Mouse (Mus musculus): ENCODE data around the gene Hk2. TPM values are rescaled to one million over a fixed set of nuclear protein-coding genes. Genes with fewer than 3 reads are reported as not detected.

Gene Hk2
- 31.5 and 60.1 TPM in 2 replicates for polyA plus RNA-seq (2012; rRNA removed)

DNA sequence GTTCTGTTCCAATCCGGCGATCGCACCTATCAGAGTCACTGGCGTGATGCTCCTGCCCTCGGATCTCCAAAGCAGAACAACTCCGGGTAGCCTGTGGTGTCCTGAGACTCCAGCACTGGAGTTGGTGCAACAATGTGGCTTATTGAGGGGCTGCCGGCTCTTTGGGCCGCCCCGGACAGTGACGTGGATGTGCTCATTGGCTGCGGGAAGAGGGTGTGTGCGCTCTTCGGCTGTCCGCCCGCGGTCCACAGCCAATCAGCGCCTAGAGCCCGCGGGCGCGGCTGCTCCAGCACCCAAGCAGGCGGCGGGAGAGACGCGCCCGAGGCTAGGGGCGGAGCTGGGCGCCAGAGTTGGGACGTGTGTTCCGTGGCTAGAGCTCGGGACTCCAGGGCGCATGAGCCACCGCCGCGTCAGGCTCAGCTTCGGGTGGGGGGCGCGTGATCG, at the start of gene Hk2:
Gene Hk2, minus strand, starts transcription at position 134 of the 444 bp plus-strand sequence.
- no peak for DNase-seq (ENCODE audit: low read depth)

DNA sequence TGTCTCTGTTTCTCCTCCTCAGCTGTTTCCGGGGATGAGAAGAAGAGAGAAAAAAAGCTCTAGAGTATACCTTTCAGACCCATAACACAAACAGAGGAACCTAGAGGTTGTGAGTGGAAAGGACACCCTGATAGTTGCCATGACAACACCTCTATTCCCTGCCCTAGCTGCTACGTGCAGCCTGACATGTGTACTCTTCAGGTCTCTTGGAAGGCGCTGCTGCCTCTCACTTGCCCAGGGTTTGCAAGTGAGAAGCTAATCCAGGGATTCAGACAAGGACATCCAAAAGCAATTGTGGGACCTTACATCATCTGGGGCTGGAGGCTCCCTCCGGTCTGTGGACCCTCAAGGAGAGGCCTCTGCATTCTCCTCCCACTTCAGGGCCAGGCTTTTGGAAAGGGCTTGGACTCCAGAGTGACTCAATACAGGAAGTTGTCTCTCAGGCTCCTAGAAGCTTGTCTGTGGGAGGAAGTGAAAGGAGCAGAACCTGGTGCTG, 47.6 kb upstream of the Hk2 start:
- DNase-seq (ENCODE audit: low read depth): no peak

DNA sequence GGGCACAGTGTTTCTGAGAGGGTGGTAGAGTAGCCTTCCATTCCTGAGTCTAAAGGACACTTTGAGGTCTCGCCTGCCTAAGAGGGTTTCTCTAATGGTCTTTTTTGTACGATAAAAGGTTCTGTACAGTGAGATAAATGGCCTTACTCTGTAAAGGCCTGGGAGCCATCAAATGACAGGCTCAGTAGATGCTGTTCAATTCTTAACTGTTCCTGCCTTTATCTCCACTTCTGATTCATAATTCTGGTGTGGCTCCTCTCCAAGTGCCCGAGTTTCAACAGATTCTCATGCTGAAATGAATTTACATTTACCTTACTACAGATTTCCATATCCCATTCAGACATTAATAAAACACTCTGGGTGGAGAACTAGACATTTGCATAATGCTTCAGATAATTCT, 46.5 kb upstream of the Hk2 start:
- no peak for DNase-seq (ENCODE audit: low read depth)

DNA sequence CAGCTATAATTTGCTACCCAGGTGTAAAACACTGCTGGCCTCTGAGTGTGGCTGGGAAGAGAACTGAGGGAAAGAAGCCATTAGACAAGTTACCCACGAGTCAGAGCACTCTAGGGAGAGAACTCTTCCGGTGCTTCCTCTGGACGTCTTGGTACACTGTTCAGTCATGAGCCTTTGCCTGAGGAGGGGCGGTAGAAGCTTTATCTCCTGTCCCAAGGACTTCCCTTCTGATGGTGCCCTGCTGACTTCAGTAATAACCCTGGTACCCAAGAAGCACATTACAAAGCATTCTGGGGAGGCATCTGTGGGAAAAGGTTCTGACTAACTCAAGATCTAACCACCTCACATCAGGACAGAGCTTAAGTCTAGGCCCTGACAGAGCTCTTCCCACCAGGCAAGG, 40.6 kb upstream of the Hk2 start:
- DNase-seq (ENCODE audit: low read depth): no peak

DNA sequence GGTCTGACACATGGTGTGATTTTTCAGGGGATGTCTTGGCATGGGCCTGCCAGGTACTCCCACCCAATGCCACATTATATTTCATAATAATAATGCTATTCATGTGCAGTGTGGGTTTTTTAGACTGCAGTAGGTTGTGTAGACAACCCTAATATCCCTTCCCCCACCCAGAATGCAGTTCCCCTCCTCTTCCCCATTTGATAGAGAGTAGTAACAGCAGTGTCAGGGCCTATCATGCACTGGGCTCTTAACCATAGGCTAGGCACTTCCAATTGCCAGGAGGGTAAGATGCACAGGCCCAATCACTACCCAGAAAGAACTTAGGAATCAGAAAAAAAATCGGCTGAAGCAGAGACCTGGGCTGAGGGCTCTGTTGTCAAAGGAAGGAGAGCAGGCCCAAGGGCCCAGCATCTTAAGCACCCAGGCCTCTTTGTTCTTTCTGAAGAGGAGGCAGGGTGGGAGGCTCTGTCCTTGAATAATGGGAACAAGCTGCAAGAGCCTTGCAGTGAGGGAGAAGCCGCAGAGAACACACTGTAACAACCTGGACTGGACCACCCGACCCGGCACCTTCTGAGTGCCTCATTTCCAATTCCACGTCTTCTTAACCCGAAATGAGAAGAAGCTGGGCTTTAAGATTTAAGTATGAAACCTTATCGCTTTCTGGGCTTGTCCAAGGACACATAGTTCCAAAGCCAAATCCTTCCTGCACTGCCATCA, 33.9 kb upstream of the Hk2 start:
- no peak for DNase-seq (ENCODE audit: low read depth)

DNA sequence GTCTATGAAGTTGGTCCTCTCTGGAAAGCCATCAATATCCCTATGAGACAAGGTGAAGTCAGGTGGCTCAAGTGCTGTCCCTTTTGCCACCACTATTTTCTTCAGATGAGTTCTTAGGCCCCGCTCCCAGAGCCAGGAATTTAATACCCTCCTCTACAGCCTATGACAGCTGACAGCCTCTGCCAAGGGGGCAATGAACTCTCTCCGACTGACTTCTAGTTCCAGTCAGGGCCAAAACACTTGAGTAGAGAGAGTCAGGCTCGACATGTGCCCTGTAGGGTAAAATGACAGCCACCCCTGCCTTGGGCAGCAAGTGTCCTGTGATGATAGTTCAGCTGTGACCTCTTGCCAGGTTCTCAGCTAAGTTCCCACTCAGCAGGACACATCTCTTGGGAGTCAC, 32.7 kb upstream of the Hk2 start:
- DNase-seq (ENCODE audit: low read depth): no peak

DNA sequence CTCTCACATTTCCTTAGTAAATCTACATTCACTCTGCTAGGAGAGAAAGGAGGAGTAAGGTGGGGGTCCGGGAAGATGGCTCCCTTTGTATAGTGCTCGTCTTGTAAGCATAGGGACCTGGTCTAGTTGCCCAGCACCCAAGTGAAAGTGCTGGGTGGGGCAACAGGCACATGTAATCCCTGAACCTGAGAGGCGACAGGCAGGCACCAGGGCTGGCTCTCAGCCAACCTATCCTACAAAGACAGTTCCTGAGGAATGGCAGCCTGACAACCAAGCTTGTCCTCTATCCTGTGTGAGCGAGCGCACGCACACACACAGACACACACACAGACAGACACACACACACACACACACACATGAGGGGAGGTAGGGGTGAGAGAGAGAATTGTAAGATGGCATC, 32.2 kb upstream of the Hk2 start:
- DNase-seq (ENCODE audit: low read depth): no peak

DNA sequence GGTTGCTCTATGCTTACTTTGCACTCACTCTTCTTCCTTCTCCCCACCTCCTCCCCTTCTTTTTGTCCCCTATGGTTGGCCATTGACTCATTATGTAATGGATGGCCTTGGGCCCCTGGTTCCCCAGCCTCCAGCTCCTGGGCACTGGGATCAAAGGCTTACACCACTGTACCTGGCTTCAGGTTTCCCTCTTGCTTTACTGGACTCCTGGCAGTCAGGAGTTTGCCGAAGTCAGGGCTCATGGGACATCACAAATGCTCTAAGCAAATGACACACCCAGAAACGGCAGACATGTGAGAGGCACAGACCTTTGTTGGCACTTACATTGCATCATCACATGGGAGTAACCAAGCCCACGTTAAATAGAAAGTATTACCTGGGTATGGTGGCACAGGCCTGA, 31.6 kb upstream of the Hk2 start:
- no peak for DNase-seq (ENCODE audit: low read depth)

DNA sequence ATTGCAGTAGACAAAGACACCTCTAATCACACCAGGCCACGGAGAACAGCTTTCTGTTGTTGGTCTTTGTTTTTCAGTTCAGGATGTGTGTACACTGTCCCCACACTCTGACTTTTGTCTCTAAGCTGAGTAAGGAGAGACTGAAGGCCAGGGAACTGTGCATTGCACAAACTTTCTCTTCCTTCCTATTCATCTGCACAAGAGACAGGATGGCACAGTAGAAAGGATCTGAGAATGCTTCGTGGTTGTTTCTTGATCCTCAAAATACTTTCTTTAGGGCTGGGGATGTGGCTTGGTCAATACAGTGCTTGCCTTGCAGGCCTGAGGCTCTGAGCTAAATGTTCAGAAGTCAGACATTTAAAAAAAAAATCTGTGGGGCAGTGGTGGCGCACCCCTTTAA, 30.7 kb upstream of the Hk2 start:
- no peak for DNase-seq (ENCODE audit: low read depth)

DNA sequence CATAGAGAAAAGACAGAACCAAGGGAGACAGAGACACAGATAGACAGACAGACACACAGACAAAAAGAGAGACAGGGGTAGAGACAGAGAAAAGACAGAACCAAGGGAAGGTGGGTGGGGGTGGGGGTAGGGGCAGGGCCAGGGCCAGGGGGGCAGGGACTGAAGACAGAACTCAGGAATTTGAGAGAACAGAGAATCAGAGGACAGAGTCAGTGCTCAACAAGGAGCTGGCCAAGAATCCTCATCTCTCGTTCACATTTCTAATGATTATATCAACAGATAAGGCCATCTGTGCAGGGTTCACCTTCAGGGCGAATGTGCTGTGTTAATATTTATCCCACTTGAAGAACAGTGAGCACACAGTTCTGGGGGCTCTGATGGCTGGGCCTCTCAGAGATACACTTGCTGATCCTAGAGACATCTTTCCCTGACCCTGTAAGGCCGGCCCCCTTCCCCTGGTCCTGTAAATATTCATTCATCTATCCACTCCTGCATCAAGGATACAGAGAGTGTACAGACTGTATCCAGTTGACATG, 24.0 kb upstream of the Hk2 start:
- DNase-seq (ENCODE audit: low read depth): no peak

DNA sequence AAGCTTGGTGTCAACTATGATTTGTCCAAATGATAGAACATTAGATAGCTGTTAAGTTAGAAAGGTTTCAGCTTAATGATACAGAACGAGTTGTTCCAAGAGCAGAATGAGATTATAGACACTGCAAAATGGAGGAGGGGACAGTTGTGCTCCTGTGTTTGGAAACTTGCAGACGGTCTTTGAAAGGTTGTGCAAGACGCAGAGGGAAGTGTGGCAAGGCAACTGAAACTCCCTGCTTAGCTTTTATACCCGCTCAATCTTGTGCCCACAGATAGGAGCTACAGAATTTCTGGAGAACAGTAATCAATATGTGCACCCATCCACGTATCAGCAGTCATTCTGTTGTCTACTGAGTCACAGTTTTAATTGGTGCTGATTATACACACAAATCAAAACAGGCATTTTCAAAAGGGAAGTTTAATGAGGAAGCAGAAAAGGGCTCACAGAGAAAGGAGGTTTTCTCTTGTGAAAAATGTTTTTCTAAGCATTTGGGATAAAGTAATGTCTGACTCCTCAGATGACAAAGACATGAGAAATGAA, 23.1 kb upstream of the Hk2 start:
- DNase-seq (ENCODE audit: low read depth): no peak

DNA sequence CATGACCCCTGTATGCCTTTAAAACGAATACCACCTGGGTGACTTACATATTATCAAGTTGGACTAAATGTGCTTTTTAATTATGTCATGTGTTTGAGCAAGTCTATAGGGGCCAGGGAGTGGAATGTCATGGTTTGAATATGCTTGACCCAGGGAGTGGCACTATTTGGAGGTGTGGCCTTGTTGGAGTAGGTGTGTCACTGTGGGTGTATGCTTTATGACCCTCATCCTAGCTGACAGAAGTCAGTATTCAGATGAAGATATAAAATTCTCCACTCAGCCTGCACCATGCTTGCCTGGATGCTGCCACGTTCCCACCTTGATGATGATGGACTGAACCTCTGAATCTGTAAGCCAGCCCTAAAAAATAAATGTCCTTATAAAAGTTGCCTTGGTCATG, 16.6 kb upstream of the Hk2 start:
- DNase-seq (ENCODE audit: low read depth): no peak

DNA sequence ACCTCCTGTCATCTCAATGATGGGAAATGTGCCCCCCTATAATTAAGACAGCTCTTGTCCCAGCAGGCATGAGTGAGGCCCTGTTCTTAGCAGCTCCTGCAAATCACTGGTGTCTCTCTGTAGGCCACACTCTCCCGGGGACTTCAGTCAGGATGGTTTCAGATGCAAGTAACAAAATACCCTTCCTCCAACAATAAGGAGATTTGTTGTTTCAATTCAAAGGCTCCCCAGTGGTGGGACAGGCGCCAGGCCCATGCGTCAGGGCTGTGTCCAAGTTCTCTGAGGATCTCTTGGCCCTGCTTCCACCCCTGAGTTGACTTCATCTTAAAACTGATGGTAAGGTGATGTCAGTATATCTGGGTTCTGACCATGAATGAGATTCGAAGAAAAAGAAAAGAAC, 9.7 kb upstream of the Hk2 start:
- no peak for DNase-seq (ENCODE audit: low read depth)

DNA sequence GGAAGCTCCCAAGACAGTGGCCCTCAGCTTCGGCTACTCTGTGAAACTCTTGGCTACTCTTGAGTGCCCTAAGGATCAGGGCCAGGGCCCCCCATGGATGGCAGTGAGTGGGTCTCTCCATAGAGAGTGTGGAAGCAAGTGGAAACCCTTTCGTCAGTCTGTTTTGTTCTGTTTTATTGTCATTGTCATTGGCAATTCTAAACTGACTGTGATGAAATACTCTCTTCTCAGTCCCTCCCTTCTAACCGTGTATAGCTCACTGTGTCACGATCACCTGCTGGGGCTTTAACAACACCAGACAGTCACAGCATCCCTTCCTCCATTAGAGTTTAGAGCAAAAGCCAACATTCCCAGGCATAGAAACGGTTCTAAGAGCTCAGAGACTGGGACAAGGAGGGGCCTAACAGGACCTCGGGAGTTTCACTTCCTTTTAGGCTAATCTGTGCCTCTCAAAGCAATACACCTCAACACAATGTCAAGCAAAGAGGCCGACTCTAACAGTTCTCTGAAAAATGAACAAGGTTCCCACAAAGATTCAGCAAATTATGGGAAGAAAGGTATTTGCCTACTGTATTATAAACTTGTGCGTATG, 6.6 kb upstream of the Hk2 start:
- DNase-seq (ENCODE audit: low read depth): no peak

DNA sequence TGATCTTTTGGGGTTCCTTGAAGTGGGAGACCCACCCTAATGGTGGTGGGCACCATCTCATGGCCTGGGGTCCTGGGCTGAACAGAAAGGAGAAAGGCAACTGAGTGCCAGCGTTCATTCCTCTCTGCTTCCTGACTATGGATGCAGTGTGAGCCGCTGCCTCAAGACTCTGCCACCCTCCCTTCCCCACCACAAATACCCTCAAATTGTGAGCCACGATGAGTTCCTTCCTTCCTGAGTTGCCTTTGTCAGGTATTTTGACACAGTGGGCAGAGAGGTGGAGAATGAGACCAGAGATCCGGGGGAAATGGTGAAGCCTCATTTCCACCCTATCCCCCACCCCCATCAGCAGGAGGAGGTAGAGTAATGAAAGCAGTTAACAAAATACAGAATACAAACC, 6.1 kb upstream of the Hk2 start:
- no peak for DNase-seq (ENCODE audit: low read depth)

DNA sequence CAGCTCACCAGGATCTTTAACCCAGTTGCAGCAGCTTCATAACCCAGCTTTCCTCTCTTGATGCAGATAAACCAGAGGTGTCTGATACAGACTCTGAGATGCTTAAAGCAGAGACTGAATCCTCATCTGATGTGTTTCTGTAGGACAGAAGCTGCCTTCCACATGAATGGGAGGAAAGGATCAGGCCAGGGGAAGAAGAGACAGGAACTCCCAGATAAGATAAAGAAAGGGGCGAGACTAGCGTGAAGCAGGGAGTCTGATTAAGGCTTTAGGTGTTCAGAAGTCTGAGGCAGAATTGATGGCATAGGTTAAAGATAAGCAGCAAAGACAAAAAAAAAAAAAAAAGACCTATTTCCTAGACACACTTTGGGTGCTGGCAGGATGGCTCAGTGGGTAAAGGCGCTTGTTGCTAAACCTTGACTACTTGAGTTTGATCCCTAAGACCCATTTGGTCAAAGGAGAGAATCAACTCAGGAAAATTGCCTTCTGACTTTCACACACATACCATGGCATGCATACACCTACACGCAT, 2.9 kb upstream of the Hk2 start:
- DNase-seq (ENCODE audit: low read depth): no peak

DNA sequence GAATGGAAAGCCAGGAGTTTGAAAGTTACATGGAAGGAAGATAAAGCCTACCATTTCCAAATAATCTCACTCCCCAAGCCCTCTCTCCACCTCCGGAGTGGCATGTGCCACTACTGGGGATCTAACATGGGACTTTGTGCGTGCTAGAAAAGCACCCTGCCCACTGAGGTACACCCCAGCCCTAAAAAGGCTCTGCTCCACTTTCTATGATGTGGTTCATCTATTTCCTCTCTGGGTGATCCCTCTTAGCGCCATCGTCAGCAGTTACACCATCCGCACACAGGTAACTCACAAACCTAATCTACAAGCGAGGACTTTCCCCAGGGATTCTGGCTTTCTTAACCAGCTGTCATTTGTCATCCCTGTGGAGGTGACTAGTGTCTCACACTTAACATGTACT, 1.1 kb upstream of the Hk2 start:
- DNase-seq (ENCODE audit: low read depth): no peak

DNA sequence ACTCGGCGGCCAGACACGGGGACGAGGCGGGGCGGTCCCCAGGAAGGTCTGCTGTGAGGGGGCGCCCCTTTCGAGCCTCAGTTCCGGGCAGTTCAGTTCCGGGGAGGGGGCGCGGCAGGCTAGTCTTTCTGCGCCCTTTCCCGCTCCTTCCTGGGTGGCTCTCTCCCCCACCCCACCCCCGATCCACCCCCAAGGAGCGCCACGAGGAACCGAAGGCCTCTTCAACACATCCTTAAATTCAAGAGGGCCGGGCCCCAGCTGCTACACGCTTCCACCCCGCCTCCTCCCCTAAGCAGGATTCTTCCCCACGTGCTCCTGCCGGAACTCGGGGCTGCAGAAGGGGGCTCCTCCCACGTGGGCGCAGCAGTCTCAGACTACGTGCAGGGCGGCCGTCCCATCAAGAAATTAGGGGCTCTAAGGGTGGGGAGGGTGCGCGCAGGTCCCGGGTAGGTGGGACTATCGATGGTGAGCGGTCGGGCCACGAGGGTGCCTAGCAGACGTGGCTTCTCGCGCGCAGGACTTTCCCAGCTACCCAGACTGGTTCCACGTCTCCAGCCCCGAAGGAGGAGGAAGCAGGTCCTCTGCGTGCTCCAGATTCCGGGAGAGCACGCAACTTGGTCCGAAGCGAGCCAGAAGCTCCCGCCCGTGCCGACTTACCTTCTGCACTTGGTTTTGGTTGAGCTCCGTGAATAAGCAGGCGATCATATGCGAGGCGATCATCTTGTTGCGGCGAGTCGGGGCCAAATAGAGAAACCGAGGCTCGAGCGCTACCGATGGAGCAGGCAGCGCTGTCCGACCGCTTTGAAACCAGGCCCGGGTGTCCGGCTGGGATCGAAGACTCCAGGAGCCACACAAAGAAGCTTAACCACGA, 758 bp downstream of the Hk2 start:
- no peak for DNase-seq (ENCODE audit: low read depth)

DNA sequence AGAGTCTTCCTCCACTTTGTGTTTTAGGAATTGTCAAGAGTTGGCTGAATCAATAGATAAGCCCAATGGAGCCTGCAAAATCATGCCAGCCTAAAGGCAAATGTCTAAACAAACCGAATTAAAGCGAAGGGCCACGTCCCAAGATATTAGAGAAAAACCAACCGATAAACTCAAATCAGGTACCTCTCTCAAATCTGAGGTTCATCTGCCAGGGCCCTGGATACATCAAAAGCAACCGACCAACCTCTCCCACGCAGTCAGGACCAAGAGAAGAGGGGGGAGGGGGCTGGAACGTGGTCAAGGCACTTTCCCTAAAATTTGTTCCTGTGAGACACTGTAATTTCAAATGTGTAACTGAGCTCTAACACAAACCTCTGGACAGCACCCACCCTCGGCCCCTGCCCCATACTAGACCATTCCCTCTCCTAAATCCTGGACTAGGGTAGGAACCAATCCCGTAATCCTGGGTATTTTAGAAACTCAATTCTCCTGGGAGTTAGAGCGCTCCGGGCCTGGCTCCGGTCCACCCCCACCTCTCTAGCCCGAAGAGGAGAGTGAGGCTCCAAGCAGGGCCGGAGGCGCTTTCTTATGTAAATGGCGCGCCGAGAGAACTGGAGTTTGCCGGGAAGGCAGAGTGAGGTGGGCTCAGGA, 1.7 kb downstream of the Hk2 start:
- DNase-seq (ENCODE audit: low read depth): no peak

DNA sequence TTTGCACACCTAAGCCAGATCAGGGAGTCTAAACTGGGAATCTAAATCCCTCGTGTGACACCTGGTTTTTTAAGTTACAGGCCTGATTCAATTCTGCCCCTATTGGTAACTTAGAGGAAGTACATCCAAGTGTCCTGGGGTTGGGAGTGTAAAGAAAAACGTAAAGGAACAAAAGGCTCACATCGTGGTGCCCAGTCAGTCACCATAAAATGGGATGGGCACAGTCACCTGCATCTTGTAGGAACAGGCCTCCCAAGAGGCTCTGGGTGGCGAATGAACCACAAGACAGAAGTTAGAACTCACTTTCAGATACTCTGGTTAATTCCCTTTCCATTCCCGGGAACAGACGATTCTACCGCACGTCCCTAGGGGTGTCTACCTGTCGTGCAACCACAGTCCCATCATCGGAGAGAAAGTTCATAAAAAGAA, 2.3 kb downstream of the Hk2 start:
- no peak for DNase-seq (ENCODE audit: low read depth)

DNA sequence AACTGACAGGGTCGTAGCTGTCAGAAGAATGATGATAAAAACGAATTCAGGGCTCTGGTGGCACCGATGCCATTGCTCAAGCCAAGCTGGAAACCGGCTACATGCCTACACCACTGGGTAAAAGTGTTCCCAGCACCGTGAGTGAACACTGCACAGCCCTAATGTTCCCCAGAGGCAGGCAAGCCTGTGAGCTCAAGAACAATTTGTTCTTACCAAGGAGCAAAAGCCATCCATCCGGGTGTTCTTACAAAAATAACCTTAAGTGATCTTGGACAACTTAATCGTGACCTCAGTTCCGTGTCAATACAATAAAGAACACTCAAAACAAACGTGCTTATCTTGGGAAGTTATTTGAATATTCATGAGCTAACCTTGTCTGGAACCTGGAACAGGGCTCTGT, 3.2 kb downstream of the Hk2 start:
- no peak for DNase-seq (ENCODE audit: low read depth)

Data from gonadal fat pad, adult 2 months (tissue).